Mouse (Mus musculus) 3T3-L1 (cell line): Measurements from ENCODE around the gene Olfr444.

Source experiments
- DNase-seq: peaks from one replicate; pipeline ENCODE4 v3.0.0-alpha.2; 2015; ENCODE audit warnings: low read depth, low spot score

Olfr444 gene

GRCm38 (mm10) chr6:42948767-42949166 lies at the start of gene Olfr444:
Gene Olfr444 (plus strand): TSS chr6:42949067.
- no peak for DNase-seq

- DNase-seq: peak; percentile 60
Observed at GRCm38 (mm10) chr6:42900345-42900744, 48.5 kb upstream of the Olfr444 start.

GRCm38 (mm10) chr6:42908578-42908977 lies 40.3 kb upstream of the Olfr444 start, which contains the start of gene Olfr447:
Gene Olfr447 (plus strand): TSS chr6:42908878.
- DNase-seq: no peak

- no peak for DNase-seq
Observed at GRCm38 (mm10) chr6:42921077-42921476, 27.8 kb upstream of the Olfr444 start, which contains the start of gene Olfr446. Gene Olfr446 (plus strand): TSS chr6:42921377.

GRCm38 (mm10) chr6:42980377-42980776 lies 31.5 kb downstream of the Olfr444 start:
- DNase-seq: no peak
